Mouse (Mus musculus) midbrain, embryonic 14.5 days (tissue): Measurements from ENCODE around the gene Ggcx. TPM values are rescaled to one million over a fixed set of nuclear protein-coding genes. Genes with fewer than 3 reads are reported as not detected.
"Not testable (repeated sequence)": the region's sequence is repeated elsewhere in the genome, so short reads cannot be mapped to it uniquely, and the experiment has no call there.

Source experiments
- ATAC-seq: fragments of 200-750 bp; cut with Nextera tagmentation; 2 replicates; pipeline ENCODE4 v1.8.0; 2017; ENCODE audit warnings: moderate number of reproducible peaks, moderate library complexity; ENCODE audit not compliant: low FRiP score, low TSS enrichment
- DNase-seq: peaks from one replicate; pipeline ENCODE4 v3.0.0-alpha.2; 2015
- H3K27ac ChIP-seq: fragments of 300-500 bp; sonication (generic); replicated peaks from 2 replicates; pipeline ENCODE4 v1.5.1; 2014; ENCODE audit warnings: mild to moderate bottlenecking, low read depth, low read length, moderate library complexity
- H3K27me3 ChIP-seq: fragments of 300-500 bp; sonication (generic); 2 replicates; pipeline ENCODE4 v1.6.1; 2014; ENCODE audit warnings: low read length, control low read depth, mixed read lengths; ENCODE audit not compliant: control insufficient read depth, insufficient read depth
- H3K36me3 ChIP-seq: fragments of 300-500 bp; sonication (generic); 2 replicates; pipeline ENCODE4 v1.6.1; 2014; ENCODE audit warnings: low read length, control low read depth; ENCODE audit not compliant: control insufficient read depth, insufficient read depth
- H3K4me1 ChIP-seq: fragments of 300-500 bp; sonication (generic); 2 replicates; pipeline ENCODE4 v1.6.1; 2014; ENCODE audit warnings: mild to moderate bottlenecking, antibody characterized with exemption, low read length, control low read depth; ENCODE audit not compliant: control insufficient read depth, insufficient read depth
- H3K4me2 ChIP-seq: fragments of 300-500 bp; sonication (generic); 2 replicates; pipeline ENCODE4 v1.6.1; 2014; ENCODE audit warnings: mild to moderate bottlenecking, low read length, moderate library complexity
- H3K4me3 ChIP-seq: fragments of 300-500 bp; sonication (generic); replicated peaks from 2 replicates; pipeline ENCODE4 v1.5.1; 2014; ENCODE audit warnings: low read depth, low read length
- H3K9ac ChIP-seq: fragments of 300-500 bp; sonication (generic); replicated peaks from 2 replicates; pipeline ENCODE4 v1.6.1; 2014; ENCODE audit warnings: mild to moderate bottlenecking, low read length, moderate library complexity
- H3K9me3 ChIP-seq: fragments of 300-500 bp; sonication (generic); 2 replicates; pipeline ENCODE4 v1.6.1; 2016; ENCODE audit warnings: low read length, control low read depth, mixed read lengths; ENCODE audit not compliant: control insufficient read depth
- WGBS: fragments of 180-500 bp; shearing (Covaris S2); extraction: QIAGEN DNeasy Blood & Tissue Kit; methylation state at CpG from one replicate; pipeline ENCODE4 v1.1.7; 2014; 5-methylcytosine and 5-hydroxymethylcytosine counted together
- polyA plus RNA-seq: library from polyadenylated mRNA; unstranded; fragments of >200 nt; fragmentation: Nextera tagmentation; extraction: Ambion mirVana; gene quantifications from 2 replicates; pipeline ENCODE4 v1.2.1, GENCODE M21; 2014

Gene Ggcx
- polyA plus RNA-seq, 1 experiment from 2014 or later: 8.0 TPM

DNA sequence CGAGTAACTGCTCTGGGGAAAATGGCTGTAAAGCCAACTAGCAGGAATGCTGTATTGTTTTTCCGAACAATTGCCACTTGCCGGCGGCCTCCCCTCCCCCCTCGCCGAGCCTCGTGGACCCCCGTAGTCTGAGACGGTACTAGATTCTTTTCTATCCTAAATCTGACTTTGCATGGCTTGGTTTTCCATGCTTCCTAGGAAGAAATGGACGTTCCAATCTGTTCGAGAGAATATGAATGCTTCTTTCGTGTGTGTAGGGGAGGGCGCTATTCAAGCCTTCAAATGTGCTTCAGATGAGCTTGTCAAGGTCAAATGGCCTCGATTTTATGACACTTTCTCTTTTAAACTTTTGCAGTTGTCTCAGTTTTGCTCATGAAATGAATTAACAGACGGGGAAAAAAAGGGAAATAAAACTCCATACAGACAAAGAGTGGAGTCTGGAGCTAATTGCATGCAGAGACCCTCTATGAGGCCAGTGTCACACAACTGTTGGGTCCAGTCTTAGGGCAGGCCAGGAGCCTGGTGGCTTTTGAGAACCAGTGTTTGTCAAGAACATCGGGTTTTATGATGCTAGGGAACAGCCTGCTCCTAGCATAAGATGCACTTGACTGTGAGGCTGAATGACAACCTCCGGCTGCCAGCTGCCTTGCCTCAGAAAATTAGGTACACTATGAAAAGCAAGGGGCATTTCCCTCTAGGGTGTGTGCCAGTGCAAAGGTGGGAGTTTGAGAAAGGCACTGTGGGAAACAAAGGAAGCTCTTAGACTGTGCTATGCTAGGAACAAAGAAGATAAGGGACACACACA is 26.3 kb downstream of the Ggcx start:
- Histone ChIP-seq H3K9me3 (no peaks in the 10 kb centered on the region), H3K4me1 (peaks cover 27% of the 10 kb centered on the region), H3K4me3 (peak overlapping the region; percentile 99), H3K4me2 (peak overlapping the region; percentile 88), H3K27me3 (no peaks in the 10 kb centered on the region), H3K27ac (peak overlapping the region; percentile 98), H3K9ac (peak overlapping the region; percentile 100), H3K36me3 (peaks cover 20% of the 10 kb centered on the region)
- DNase-seq (peak; percentile 57), ATAC-seq (no peak)
- 9% methylated on average over 17 of the region's 17 CpGs for WGBS

DNA sequence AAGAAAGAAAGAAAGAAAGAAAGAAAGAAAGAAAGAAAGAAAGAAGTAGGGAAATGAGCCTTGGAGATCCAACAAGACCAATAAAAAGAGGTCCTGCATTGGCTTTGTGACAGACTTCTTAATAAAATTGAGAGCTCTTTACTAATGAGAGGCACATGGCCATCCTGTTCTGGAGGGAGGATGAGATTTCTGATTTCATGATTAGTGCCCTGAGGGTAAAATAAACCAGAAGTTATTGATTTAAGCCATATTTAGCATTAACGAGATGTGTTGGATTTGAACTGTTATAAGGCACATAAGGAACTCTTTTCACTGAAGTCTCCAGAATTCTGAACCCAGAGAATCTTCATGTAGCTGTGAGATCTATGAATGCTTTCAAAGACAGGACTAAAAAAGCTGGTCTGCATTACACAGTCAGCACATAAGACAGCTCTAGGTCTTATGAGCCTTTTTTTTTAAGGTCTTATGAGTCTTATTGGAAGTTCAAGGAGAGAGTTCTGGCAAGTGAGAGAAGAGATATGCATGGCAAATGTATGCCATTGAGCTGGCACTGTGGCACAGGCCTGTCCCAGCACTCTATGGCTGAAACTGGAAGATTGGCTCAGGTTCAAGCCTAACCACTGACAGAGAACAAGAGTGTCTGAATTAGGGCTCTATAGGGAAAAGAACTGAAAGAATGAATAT is 29.0 kb downstream of the Ggcx start:
- no peak overlapping the region for H3K9ac ChIP-seq
- DNase-seq (no peak), ATAC-seq (no peak)
- H3K27ac ChIP-seq: no peak overlapping the region
- no peaks in the 10 kb centered on the region for H3K9me3 ChIP-seq
- no peaks in the 10 kb centered on the region for H3K36me3 ChIP-seq
- H3K4me1 ChIP-seq: peaks cover 13% of the 10 kb centered on the region
- no peak overlapping the region for H3K4me3 ChIP-seq
- no peak overlapping the region for H3K4me2 ChIP-seq
- H3K27me3 ChIP-seq: no peaks in the 10 kb centered on the region
- WGBS: 79% methylated on average over 1 of the region's 1 CpGs

DNA sequence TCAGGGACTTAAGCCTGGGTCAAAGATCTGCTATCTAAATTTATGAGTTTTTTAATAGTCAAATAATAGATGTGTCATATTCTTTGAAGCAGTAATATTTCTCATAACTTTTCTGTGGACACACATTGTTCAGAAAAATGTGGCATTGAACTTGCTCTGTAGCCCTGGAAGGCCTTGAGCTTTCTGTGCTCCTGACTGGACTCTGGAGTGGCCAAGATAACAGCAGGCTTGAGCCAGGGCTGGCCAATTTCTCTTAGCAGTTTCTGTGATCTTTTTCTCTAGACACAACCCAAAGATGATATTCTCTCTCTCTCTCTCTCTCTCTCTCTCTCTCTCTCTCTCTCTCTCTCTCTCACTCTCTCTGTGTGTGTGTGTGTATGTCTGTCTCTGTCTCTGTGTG is 30.9 kb downstream of the Ggcx start:
- DNase-seq (no peak), ATAC-seq (no peak)
- H3K9ac ChIP-seq: no peak overlapping the region
- H3K4me3 ChIP-seq: no peak overlapping the region
- H3K4me2 ChIP-seq: no peak overlapping the region
- no peaks in the 10 kb centered on the region for H3K36me3 ChIP-seq
- H3K9me3 ChIP-seq: no peaks in the 10 kb centered on the region
- no peak overlapping the region for H3K27ac ChIP-seq
- H3K27me3 ChIP-seq: no peaks in the 10 kb centered on the region
- H3K4me1 ChIP-seq: peaks cover 13% of the 10 kb centered on the region

DNA sequence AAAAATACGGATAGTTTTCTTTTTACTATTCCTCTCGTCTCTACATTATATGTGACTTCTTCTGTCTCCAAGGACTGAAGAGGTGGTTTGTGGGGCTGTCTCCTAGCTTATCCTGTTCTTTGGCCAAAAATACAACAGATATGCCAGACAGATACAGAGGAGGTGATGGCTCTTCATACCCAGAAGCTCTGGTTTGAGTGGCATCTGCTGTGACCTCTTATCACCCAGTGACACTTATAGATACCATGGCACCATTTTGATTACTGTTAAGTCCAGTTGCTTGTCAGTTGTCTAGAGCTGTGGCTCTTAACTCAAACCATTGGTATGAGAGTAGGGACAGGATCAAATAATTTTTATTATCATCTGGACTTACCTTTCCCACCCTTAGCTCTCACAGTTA is 33.4 kb downstream of the Ggcx start:
- no peaks in the 10 kb centered on the region for H3K27me3 ChIP-seq
- H3K4me3 ChIP-seq: no peak overlapping the region
- H3K4me1 ChIP-seq: no peaks in the 10 kb centered on the region
- no peak overlapping the region for H3K27ac ChIP-seq
- H3K9ac ChIP-seq: no peak overlapping the region
- WGBS: 90% methylated on average over 2 of the region's 2 CpGs
- ATAC-seq (no peak), DNase-seq (no peak)
- no peak overlapping the region for H3K4me2 ChIP-seq
- no peaks in the 10 kb centered on the region for H3K9me3 ChIP-seq
- H3K36me3 ChIP-seq: no peaks in the 10 kb centered on the region

DNA sequence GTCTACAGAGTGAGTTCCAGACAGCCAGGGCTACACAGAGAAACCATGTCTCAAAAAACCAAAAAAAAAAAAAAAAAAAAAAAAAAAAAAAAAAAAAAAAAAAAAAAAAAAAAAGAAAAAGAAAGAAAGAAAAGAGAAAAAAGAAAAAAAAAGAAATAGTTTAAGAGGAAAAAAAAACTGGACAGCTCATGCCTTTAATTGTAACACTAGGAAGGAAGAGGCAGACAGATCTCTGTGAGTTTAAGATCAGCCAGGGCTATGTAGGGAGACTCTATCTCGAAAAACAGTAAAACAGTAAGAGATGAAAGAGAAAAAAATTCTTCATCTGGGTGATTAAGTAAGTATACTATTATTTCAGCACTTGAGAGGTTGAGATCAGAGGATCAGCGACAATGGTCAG is 37.7 kb downstream of the Ggcx start:
- not testable (repeated sequence) for H3K27me3 ChIP-seq, ATAC-seq, H3K4me1 ChIP-seq, H3K4me3 ChIP-seq, H3K4me2 ChIP-seq, H3K36me3 ChIP-seq, H3K27ac ChIP-seq, DNase-seq, H3K9me3 ChIP-seq, H3K9ac ChIP-seq
- WGBS: 72% methylated on average over 2 of the region's 2 CpGs

DNA sequence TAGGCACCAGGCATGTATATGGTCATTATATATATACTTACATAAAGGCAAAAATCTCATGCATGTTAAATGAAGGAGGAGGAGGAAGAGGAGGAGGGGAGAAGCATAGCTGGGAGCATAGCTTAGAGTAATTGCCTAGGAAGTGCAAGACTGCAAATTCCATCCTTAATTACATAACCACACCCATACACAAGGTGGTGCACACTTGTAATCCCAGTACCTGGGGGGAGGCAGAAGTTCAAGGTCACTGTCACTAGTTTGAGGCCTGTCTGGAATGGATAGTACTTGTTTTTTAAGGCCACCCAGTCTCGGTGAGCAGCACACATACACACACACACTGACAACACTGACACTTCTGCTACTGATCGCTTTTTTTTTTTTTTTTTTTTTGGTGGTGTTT is 38.2 kb downstream of the Ggcx start:
- Histone ChIP-seq H3K9me3 (no peaks in the 10 kb centered on the region), H3K36me3 (no peaks in the 10 kb centered on the region), H3K9ac (no peak overlapping the region), H3K4me2 (no peak overlapping the region), H3K4me3 (no peak overlapping the region), H3K4me1 (no peaks in the 10 kb centered on the region), H3K27ac (no peak overlapping the region), H3K27me3 (no peaks in the 10 kb centered on the region)
- DNase-seq (no peak), ATAC-seq (no peak)
- 89% methylated on average over 2 of the region's 2 CpGs for WGBS

DNA sequence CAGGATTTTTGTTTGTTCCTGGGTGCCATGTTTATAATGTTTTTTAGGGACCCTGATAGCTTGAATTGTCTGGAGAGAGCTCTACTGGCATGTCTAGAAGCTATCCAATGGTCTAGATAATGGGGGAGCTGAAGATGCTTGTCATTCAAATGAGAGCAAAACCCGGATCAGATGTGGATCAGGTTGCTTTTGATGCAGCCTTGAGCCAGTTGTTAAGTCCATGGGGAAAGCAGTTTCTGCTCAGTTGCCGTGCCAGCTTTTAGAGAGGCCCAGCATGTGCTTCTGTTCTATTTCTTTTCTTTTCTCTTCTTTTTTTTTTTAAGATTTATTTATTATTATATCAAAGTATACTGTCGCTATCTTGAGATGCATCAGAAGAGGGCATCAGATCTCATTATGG is 39.5 kb downstream of the Ggcx start:
- H3K36me3 ChIP-seq: no peaks in the 10 kb centered on the region
- no peaks in the 10 kb centered on the region for H3K9me3 ChIP-seq
- H3K9ac ChIP-seq: no peak overlapping the region
- no peak for ATAC-seq
- no peak overlapping the region for H3K27ac ChIP-seq
- 64% methylated on average over 3 of the region's 3 CpGs for WGBS
- no peak for DNase-seq
- no peaks in the 10 kb centered on the region for H3K4me1 ChIP-seq
- H3K27me3 ChIP-seq: no peaks in the 10 kb centered on the region
- no peak overlapping the region for H3K4me3 ChIP-seq
- H3K4me2 ChIP-seq: no peak overlapping the region

DNA sequence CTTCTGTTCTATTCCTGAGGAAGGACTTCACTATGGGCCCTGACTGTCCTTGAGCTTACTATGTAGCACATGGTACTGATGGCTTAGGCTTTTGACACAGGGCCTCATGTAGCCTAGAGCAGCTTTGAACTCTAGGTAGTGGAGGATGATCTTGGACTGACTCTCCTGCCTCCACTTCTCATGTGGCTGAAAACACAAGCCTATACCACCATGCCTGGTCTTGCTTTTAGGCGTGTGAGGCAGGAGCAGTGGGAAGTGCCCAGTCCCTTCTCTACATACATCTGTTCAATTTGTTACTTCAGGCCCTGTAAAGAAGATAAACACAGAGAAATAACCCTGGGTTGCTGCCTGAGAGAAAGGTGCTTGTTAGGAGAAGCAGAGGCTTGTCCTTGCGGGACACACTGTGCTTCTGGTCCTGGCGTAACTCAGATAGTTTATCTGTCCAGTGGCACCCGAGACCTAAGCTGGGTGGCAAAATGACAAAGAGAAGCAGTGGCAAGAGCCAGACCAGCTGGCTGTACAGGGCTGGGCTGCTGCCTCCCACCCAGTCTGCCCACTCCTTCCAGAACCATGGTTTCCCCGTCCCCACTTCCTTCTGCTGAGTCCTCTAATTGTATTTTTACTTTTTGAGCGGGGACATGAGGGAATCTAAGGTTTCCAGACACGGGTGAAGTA is 40.1 kb downstream of the Ggcx start:
- Histone ChIP-seq H3K4me3 (no peak overlapping the region), H3K9me3 (no peaks in the 10 kb centered on the region), H3K27ac (peak overlapping the region; percentile 15), H3K9ac (no peak overlapping the region), H3K27me3 (no peaks in the 10 kb centered on the region), H3K36me3 (no peaks in the 10 kb centered on the region), H3K4me1 (no peaks in the 10 kb centered on the region), H3K4me2 (no peak overlapping the region)
- ATAC-seq (no peak), DNase-seq (no peak)
- 71% methylated on average over 7 of the region's 7 CpGs for WGBS
